Mouse (Mus musculus): ENCODE measurements around the gene Stxbp4.

DNA sequence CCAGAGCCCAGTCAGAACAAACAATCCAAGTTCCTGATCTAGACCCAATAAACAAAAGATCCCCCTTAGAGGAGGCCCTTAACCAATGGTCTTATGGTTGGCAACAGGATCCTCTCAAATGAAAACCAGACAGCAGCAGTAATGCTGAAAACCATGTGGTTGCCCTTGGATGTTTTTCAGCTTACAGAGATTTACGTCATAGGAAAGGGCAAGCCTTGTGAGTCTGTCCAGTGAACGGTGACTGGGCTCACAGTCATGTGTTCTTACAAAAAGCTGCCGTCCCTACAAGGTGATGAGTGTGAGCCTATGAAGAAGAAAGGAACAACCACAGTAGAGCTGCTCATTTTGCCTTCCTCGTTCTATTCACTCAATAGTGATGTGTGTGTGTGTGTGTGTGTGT is 22.8 kb upstream of the Stxbp4 start:
- TF ChIP-seq CTCF (IDR thresholded peaks at IDR 0.05; ENCODE audit: control insufficient read depth, insufficient read depth, low read length) (no peak), POLR2A (IDR thresholded peaks at IDR 0.05; ENCODE audit: borderline replicate concordance, control insufficient read depth, low read depth, low read length) (no peak)
